9 mouse cellular contexts compared by ENCODE assay signal in genomic region chr7:144072219-144072618, GRCm38 (mm10).
DNase-seq lines count a peak whose midpoint lies in the region; ATAC-seq and TF ChIP-seq lines count a peak whose summit lies in the region.
"Had no signal": no experiment of that assay in that cellular context is flagged by ENCODE, and none has a peak within 500 bp of the region (broad histone marks: within the 10 kb centered on the region; RNA-seq: fewer than 3 reads in every experiment).

No protein-coding gene starts in this region.

- no peak overlapping the region for H3K27ac ChIP-seq in liver, embryonic 14.5 days
- no peak overlapping the region for H3K27ac ChIP-seq in liver, embryonic 11.5 days (ENCODE audit: low read depth, low read length)
- H3K27ac ChIP-seq: limb, embryonic 15.5 days had no signal

- TF ChIP-seq EP300 in liver, embryonic 14.5 days (IDR thresholded peaks at IDR 0.05; ENCODE audit: low read depth) = no peak

- peak; percentile 37 for TF ChIP-seq CTCF in liver, embryonic 14.5 days (IDR thresholded peaks at IDR 0.05; ENCODE audit: low read depth)

- ATAC-seq in liver, embryonic 14.5 days (ENCODE audit: insufficient read depth) = no peak
- ATAC-seq in liver, embryonic 11.5 days (replicated peaks; ENCODE audit: low FRiP score) = no peak

- H3K9ac ChIP-seq in liver, embryonic 14.5 days (replicated peaks) = no peak overlapping the region
- H3K9ac ChIP-seq in liver, embryonic 11.5 days (ENCODE audit: low read depth, low read length) = no peak overlapping the region
- H3K9ac ChIP-seq: limb, embryonic 15.5 days had no signal

- H3K36me3 ChIP-seq in liver, embryonic 14.5 days (replicated peaks; ENCODE audit: control insufficient read depth, insufficient read depth, low read depth) = no peaks in the 10 kb centered on the region
- no peaks in the 10 kb centered on the region for H3K36me3 ChIP-seq in liver, embryonic 11.5 days (ENCODE audit: control insufficient read depth, insufficient read depth, low read length)
- H3K36me3 ChIP-seq: limb, embryonic 15.5 days had no signal

- 42% methylated on average over 1 of the region's 1 CpGs for WGBS in liver, embryonic 14.5 days (ENCODE audit: insufficient replicate concordance)
- WGBS in liver, embryonic 11.5 days = 43% methylated on average over 1 of the region's 1 CpGs

- peak; percentile 60 to 74 for DNase-seq in cerebellum, postnatal 10 days
- DNase-seq in cerebellum, adult 9-11 months = no peak
- DNase-seq in liver, embryonic 14.5 days (ENCODE audit: low read depth in 3 of 3, low spot score in 3 of 3) = no peak
- DNase-seq in liver, embryonic 11.5 days (ENCODE audit: low spot score) = no peak
- peak; percentile 34 to 36 for DNase-seq in cerebellum, postnatal 25 days
- peak; percentile 9 for DNase-seq in lung, postnatal 10 days
- DNase-seq in ovary, postnatal 10 days (ENCODE audit: low spot score) = no peak
- DNase-seq in thymus, postnatal 4 days = no peak

- H3K9me3 ChIP-seq in liver, embryonic 14.5 days (ENCODE audit: control insufficient read depth, low read length) = no peaks in the 10 kb centered on the region
- no peaks in the 10 kb centered on the region for H3K9me3 ChIP-seq in liver, embryonic 11.5 days (ENCODE audit: control insufficient read depth, low read length)
- H3K9me3 ChIP-seq: limb, embryonic 15.5 days had no signal

- H3K4me3 ChIP-seq in liver, embryonic 14.5 days (ENCODE audit: insufficient read depth in 1 of 2, low read depth in 2 of 2, low read length in 2 of 2) = no peak overlapping the region
- no peak overlapping the region for H3K4me3 ChIP-seq in liver, embryonic 11.5 days (ENCODE audit: low read depth, low read length)
- H3K4me3 ChIP-seq: limb, embryonic 15.5 days had no signal

- H3K4me2 ChIP-seq in liver, embryonic 14.5 days (ENCODE audit: low read depth) = no peak overlapping the region
- no peak overlapping the region for H3K4me2 ChIP-seq in liver, embryonic 11.5 days
- H3K4me2 ChIP-seq: limb, embryonic 15.5 days had no signal

- no peaks in the 10 kb centered on the region for H3K4me1 ChIP-seq in liver, embryonic 14.5 days (replicated peaks; ENCODE audit: control insufficient read depth in 2 of 2, insufficient read depth in 2 of 2, low read length in 1 of 2)
- no peaks in the 10 kb centered on the region for H3K4me1 ChIP-seq in liver, embryonic 11.5 days (replicated peaks; ENCODE audit: control insufficient read depth, insufficient read depth, low read length)
- H3K4me1 ChIP-seq: limb, embryonic 15.5 days had no signal

- H3K27me3 ChIP-seq in liver, embryonic 14.5 days (ENCODE audit: control insufficient read depth, insufficient read depth, low read length) = no peaks in the 10 kb centered on the region
- no peaks in the 10 kb centered on the region for H3K27me3 ChIP-seq in liver, embryonic 11.5 days (replicated peaks; ENCODE audit: control insufficient read depth, insufficient read depth, low read length)
- H3K27me3 ChIP-seq: limb, embryonic 15.5 days had no signal

Comparison
In these comparisons a context has a peak if more than half of its experiments do, and no peak if none do; other contexts are left out.
1. DNase-seq: peak in cerebellum, postnatal 10 days (2 of 2), cerebellum, postnatal 25 days (2 of 2) and lung, postnatal 10 days (single experiment); none in cerebellum, adult 9-11 months (single experiment), liver, embryonic 14.5 days (0 of 3), liver, embryonic 11.5 days (single experiment), ovary, postnatal 10 days (single experiment) and thymus, postnatal 4 days (single experiment).